Mouse (Mus musculus): ENCODE data around the gene Gpr27. TPM values are rescaled to one million over a fixed set of nuclear protein-coding genes. Genes with fewer than 3 reads are reported as not detected.
A peak's percentile ranks its signal among the peaks of the same experiment; 100 is the strongest.

Gene Gpr27
- total RNA-seq, 2 experiments from 2014 or later: 46.1 to 47.8 TPM

- Histone ChIP-seq H3K4me3 (peak within 1 kb of the TSS; percentile 53), H3K27ac (no peak within 1 kb of the TSS)
- DNase-seq (ENCODE audit: extremely low spot score in 1 of 2, low spot score in 2 of 2): peak in 1 of 2 experiments; percentile 15
- intact Hi-C loops (cut with DNase I): no loop called here
- no peak for TF ChIP-seq CTCF (IDR thresholded peaks at IDR 0.05)
Observed at GRCm38 (mm10) chr6:99725971-99726561, 33.6 kb downstream of the Gpr27 start, which contains the start of gene Prok2. TSS of gene Prok2 (minus strand) at chr6:99726392.

DNA sequence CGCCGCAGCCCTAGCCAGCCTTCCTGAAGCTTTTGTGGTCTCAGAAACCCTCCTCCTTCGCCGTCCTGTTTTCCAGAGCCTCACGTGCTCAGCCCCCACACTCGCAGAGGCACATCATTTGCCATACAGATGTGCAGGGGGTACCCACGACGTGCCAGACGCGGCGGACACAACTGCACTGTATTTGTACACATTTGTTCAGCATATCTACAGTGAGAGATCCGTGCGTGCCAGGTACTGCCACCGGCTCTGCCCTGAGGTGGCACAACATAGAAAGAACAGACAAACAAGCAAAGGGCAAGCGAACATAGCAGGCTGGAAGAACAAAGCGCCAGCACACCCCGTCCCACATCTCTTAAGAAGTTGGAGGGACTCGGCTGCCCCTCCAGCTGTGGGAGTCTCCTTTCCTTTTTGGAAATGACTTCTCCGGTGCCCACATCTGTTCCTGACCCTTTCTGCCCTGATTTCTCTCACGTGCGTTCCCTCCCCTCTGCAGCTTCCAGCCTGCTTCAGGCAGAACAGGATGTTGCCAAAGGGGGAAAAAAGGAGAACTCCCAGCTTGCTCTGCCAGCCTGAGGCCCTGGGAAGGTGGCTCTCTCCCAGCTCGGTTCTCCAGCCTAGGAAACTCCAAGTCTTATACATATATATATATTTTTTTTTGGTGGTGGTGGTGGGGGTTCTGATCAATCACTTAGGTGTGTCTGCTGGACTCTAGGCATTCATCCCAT is 34.3 kb downstream of the Gpr27 start:
- no peak for TF ChIP-seq CTCF (IDR thresholded peaks at IDR 0.05)
- DNase-seq (ENCODE audit: extremely low spot score in 1 of 2, low spot score in 2 of 2): no peak
- Histone ChIP-seq H3K27ac (no peak overlapping the region), H3K4me3 (peak overlapping the region; percentile 53)
- intact Hi-C loops (cut with DNase I): no loop called here

DNA sequence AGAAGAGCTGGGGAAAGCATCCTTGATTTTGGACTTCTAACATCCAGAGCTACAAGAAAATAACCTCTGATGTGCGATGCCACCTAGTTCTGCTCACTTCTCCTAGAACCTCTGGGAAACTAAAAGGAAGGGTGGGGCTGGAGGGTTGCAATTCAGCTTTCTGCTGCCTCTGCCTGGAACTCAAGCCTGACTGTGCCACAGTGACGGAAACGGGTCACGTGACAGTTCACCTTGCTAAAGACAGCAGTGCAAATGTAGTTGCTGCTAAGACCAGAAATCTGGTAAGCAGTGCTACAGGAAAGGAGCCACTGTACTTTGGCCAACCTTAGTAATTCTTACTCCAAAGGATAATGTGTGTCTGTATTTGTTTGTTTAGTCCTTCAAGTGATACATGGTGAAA is 37.4 kb downstream of the Gpr27 start:
- TF ChIP-seq CTCF (IDR thresholded peaks at IDR 0.05): no peak
- H3K4me3 ChIP-seq: no peak overlapping the region
- H3K27ac ChIP-seq: no peak overlapping the region
- intact Hi-C loops (cut with DNase I): no loop called here
- DNase-seq (ENCODE audit: extremely low spot score in 1 of 2, low spot score in 2 of 2): no peak

- intact Hi-C loops (cut with DNase I): no loop called here
- TF ChIP-seq CTCF (IDR thresholded peaks at IDR 0.05): no peak
- Histone ChIP-seq H3K27ac (no peak overlapping the region), H3K4me3 (no peak overlapping the region)
- no peak for DNase-seq (ENCODE audit: extremely low spot score in 1 of 2, low spot score in 2 of 2)
Observed at GRCm38 (mm10) chr6:99731926-99732325, 39.4 kb downstream of the Gpr27 start.

DNA sequence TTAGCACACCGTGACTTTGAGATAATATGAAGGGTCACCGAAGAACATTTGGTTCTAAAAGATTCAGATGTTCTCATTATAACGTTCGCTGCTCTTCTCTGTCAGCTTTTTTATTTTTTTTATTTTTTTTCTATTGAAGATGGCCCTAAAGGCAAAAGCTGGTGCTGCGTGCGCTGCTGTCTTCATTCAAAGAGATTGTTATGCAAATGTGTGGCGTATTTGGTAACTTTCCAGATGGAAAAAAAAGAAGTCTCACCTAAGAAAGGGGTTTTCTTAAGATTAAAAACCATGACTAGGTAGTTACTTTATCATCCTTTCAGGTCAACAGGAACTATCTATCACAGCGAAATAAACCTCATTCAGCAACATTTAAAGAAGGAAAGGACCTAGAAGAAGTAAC is 40.2 kb downstream of the Gpr27 start:
- TF ChIP-seq CTCF (IDR thresholded peaks at IDR 0.05): no peak
- no peak for DNase-seq (ENCODE audit: extremely low spot score in 1 of 2, low spot score in 2 of 2)
- intact Hi-C loops (cut with DNase I): no loop called here
- no peak overlapping the region for H3K27ac ChIP-seq
- no peak overlapping the region for H3K4me3 ChIP-seq

DNA sequence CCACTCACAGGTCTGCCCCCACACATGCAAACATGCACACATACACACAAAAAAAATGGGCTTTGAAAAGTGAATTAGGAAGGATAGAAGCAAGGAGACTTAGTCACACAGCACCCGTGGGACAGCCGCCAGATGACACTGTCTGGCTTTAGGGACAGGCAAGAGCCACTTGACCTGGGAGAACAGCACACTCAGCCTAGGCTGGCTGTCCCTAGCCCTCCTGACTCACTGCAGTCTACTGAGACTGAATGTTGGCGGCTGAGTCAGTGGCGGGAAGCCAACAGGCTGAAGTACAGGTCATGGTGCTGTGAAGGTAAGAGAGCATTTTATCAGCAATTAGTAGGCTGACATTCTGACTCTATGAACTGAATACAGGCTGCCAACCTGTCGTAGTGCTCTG is 42.2 kb downstream of the Gpr27 start:
- TF ChIP-seq CTCF (IDR thresholded peaks at IDR 0.05): no peak
- intact Hi-C loops (cut with DNase I): no loop called here
- Histone ChIP-seq H3K4me3 (no peak overlapping the region), H3K27ac (no peak overlapping the region)
- DNase-seq (ENCODE audit: extremely low spot score in 1 of 2, low spot score in 2 of 2): no peak

DNA sequence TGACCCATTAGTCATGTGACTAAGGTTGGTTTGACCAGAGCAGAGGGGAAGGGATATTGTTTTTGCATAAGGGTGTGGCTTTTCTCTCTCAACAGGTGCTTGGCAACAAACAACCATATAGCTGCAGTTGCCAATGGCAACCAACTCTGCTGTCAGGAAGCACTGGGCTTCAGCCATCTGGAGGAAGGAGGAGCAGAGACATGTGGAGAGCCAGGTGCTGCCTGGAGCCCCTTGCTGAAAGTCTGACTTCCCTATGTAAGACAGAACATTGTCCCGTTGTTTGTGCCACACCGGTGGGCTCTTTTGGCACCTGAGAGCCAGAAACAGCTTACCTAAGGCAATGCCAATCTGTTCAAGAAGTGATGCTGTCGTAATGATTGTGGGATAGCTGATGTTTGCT is 50.4 kb downstream of the Gpr27 start:
- intact Hi-C loops (cut with DNase I): no loop called here
- H3K4me3 ChIP-seq: no peak overlapping the region
- no peak for DNase-seq (ENCODE audit: extremely low spot score in 1 of 2, low spot score in 2 of 2)
- H3K27ac ChIP-seq: no peak overlapping the region
- TF ChIP-seq CTCF (IDR thresholded peaks at IDR 0.05): no peak

Other genes with a start within 250 kb of the Gpr27 start
- 100 to 1,000 TPM; 133 to 139 TPM for gene Foxp1, start 170.0 kb upstream of the Gpr27 start, total RNA-seq (2021)
- gene Eif4e3, start 25.9 kb upstream of the Gpr27 start, total RNA-seq (2021): 10 to 100 TPM; 18.5 to 20.3 TPM
- 1 to 10 TPM; 9.0 to 9.2 TPM for gene Gm20696, start 25.9 kb upstream of the Gpr27 start, total RNA-seq (2021)
- gene Prok2, start 33.7 kb downstream of the Gpr27 start, total RNA-seq (2021): under 1 TPM; 0.63 to 0.96 TPM